Mouse (Mus musculus) induced T-regulatory cell, adult 2 months (primary cell): ENCODE data around the gene G430095P16Rik.

Source experiments
- DNase-seq: peaks from one replicate; pipeline ENCODE4 v3.0.0-alpha.2; 2012; ENCODE audit warnings: low read depth

Gene G430095P16Rik

GRCm38 (mm10) chr8:84771941-84772378, 49.2 kb downstream of the G430095P16Rik start:
- no peak for DNase-seq

GRCm38 (mm10) chr8:84772628-84773027, 49.8 kb downstream of the G430095P16Rik start:
- no peak for DNase-seq

DNA sequence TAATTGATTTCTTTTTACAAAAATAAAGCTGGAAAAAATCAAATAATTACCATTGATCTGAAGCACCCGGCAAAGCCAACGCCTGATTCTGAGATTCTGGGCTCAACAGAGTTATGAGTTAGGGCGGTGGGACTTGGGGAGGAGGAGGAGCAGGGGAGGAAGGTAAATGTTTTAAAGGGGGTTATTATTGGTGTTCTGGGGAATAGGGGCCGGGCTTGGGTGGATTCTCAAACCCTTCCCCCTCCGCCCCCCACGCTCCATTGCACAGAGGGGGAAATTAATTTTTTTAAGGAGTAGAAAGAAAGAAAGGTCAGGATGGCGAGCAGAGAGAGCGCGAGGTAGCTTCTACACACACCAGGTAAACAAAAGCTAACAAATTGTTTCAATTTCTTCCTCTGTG, 50.5 kb downstream of the G430095P16Rik start:
- no peak for DNase-seq

DNA sequence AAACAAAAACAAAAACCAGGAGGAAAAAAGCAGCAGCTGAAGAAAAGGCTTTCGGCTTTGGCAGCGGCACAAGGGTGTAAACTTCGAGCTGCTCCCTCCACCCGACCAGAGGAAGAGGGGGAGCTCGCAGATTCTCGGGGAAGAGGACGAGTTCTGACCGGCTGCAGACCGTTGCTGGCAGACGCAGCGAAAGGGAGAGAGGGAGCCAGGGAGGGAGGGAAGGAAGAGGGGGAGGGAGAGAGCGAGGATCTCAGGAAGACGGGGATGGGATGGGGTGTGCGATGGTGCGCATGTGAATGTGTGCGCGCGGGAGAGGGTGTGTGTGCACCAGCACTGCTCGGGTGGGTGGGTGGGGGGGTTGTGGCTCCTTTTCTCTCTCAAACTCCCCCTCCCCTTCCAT, 51.0 kb downstream of the G430095P16Rik start:
- no peak for DNase-seq

DNA sequence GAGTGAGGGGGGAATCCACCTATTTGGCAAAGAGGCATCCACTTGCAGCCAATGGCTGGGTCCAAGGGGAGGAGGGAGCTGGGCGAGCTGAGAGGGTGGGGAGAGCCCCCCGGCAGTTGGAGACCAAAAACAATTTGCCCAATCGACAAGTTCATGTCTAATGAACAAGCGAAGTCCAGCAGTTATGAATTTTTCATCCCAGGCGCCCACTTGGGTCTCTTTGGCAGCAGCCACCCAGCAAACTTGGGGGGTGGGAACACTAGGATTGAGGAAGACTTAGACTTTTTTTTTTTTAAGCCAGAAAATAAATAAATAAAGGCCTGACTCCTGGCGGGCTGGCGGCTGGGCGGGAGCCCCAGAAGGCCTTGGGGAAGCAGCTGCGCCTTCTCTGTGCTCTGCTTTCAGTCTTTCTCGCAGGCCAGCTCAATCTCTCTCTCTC, 51.7 kb downstream of the G430095P16Rik start:
- no peak for DNase-seq

GRCm38 (mm10) chr8:84775105-84775591, 52.3 kb downstream of the G430095P16Rik start:
- DNase-seq: no peak

DNA sequence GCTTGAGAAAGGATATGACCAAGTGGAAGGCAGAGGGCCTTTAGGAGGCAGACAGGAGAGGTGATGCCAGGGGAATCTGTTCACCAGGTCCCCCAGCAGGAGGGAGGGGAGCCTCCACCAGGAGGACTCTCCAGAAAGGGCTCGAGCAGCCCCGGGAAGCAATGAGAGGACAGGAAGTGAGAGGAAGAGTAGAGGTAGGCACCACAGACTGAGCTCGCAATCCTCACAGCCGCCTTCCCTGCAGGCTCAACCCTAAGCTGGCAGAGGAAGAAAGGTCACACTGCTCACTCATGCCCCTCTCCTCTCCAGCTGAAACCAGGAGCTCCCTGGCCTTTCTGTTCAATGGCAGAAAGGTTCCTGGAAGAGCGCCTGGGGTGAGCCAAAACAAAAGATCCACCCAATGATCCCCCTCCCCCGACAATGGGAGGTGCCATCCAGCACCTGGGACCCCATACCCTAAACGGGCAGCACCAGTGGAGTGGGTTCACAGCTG, 52.9 kb downstream of the G430095P16Rik start:
- DNase-seq: no peak
